Mouse (Mus musculus) embryonic fibroblast, embryonic 13.5 days (primary cell): ENCODE results near the gene Snai3.

Experiments
- CTCF ChIP-seq: IDR thresholded peaks from 2 replicates; pipeline ENCODE4 v1.5.1; 2011; ENCODE audit warnings: mild to moderate bottlenecking, control low read depth, low read length, moderate library complexity, borderline replicate concordance; ENCODE audit not compliant: insufficient read depth
- POLR2A ChIP-seq: IDR thresholded peaks from 2 replicates; pipeline ENCODE4 v1.6.1; 2011; ENCODE audit warnings: low read depth, mild to moderate bottlenecking, control low read depth, low read length, moderate library complexity

GRCm38 (mm10) chr8:122419881-122420555 is 40.5 kb downstream of the Snai3 start:
- TF ChIP-seq POLR2A (no peak), CTCF (no peak)
